In the genomic region with DNA sequence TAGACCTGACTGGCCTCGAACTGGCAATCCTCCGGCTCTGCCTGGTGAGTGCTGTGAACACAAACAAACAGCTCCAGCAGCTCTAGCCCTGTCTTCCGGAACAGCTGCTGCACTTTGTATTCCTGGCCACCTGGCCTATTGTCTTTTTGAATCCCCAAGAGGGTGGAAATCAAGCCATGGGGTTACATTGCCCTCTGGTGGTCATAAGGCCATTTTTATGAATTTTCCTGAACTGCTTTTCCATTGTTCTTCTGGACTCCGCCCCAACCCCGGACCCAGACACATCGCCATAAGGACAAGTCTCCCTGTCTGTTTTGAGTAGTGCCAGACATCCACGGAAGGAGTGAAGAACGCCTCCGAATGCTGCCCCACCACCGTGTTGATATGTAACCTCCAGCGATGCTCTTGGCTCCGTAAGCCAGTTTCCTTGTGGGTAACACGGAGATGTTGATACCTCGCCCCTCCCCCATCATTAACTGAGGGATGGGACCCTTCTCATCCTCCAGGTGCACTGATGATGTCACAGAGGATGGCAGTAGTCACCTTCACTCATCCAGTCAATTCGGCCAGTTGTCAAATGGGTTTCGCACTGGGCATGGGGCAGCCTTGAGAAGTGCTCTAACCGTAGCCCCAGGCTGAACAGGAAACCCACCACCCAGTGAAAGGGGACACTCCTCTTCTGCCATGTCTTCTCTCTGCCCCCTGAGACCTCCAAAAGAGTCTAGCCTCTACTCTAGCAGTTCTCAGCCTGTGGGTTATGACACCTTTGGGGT, we compare ENCODE assay signal across 8 mouse cellular contexts. TPM values are rescaled to one million over a fixed set of nuclear protein-coding genes. Genes with fewer than 3 reads are reported as not detected.
DNase-seq lines count a peak whose midpoint lies in the region; ATAC-seq and TF ChIP-seq lines count a peak whose summit lies in the region.

No protein-coding gene starts in this region.

- TF ChIP-seq POLR2A in spleen, adult 2 months (IDR thresholded peaks at IDR 0.05; ENCODE audit: low read depth, low read length), result no peak

- peak overlapping the region; percentile 72 for H3K9ac ChIP-seq in embryonic facial prominence, embryonic 13.5 days
- peak overlapping the region; percentile 40; the same call in 1 of the 2 replicates for H3K9ac ChIP-seq in limb, embryonic 13.5 days
- H3K9ac ChIP-seq in midbrain, embryonic 16.5 days (ENCODE audit: low read depth, low read length), result peak overlapping the region; percentile 61; the same call in 1 of the 2 replicates

- WGBS in embryonic facial prominence, embryonic 13.5 days, result 10% methylated on average over 17 of the region's 17 CpGs
- 14% methylated on average over 17 of the region's 17 CpGs for WGBS in limb, embryonic 13.5 days
- 16% methylated on average over 17 of the region's 17 CpGs for WGBS in midbrain, embryonic 16.5 days
- 18% methylated on average over 17 of the region's 17 CpGs for WGBS in spleen, adult 2 months

- no peaks in the 10 kb centered on the region for H3K36me3 ChIP-seq in embryonic facial prominence, embryonic 13.5 days
- no peaks in the 10 kb centered on the region for H3K36me3 ChIP-seq in limb, embryonic 13.5 days
- no peaks in the 10 kb centered on the region for H3K36me3 ChIP-seq in midbrain, embryonic 16.5 days (ENCODE audit: control insufficient read depth, insufficient read depth, low read length)
- no peaks in the 10 kb centered on the region for H3K36me3 ChIP-seq in spleen, adult 2 months (ENCODE audit: control insufficient read depth, insufficient read depth, low read length)

- H3K4me2 ChIP-seq in embryonic facial prominence, embryonic 13.5 days, result peak overlapping the region; percentile 62
- H3K4me2 ChIP-seq in limb, embryonic 13.5 days (replicated peaks), result peak overlapping the region; percentile 56
- H3K4me2 ChIP-seq in midbrain, embryonic 16.5 days (ENCODE audit: low read length), result peak overlapping the region; percentile 50

- H3K4me3 ChIP-seq in embryonic facial prominence, embryonic 13.5 days, result peak overlapping the region; percentile 43
- H3K4me3 ChIP-seq in limb, embryonic 13.5 days, result peak overlapping the region; percentile 37
- peak overlapping the region; percentile 21; the same call in 1 of the 2 replicates for H3K4me3 ChIP-seq in midbrain, embryonic 16.5 days (ENCODE audit: low read depth, low read length)
- no peak overlapping the region for H3K4me3 ChIP-seq in spleen, adult 2 months (ENCODE audit: extremely low read depth, insufficient read depth, insufficient read length)

- peaks cover 13% of the 10 kb centered on the region; the same call in 1 of the 2 replicates for H3K4me1 ChIP-seq in embryonic facial prominence, embryonic 13.5 days
- H3K4me1 ChIP-seq in limb, embryonic 13.5 days, result 0 out of 2 replicates have a peak, but pooled peaks cover 4% of the 10 kb centered on the region
- peaks cover 11% of the 10 kb centered on the region; the same call in 1 of the 2 replicates for H3K4me1 ChIP-seq in midbrain, embryonic 16.5 days (ENCODE audit: control insufficient read depth, insufficient read depth, low read length)
- peaks cover 5% of the 10 kb centered on the region; the same call in 1 of the 2 replicates for H3K4me1 ChIP-seq in spleen, adult 2 months (ENCODE audit: control insufficient read depth, insufficient read depth, insufficient read length)

- H3K9me3 ChIP-seq in embryonic facial prominence, embryonic 13.5 days, result no peaks in the 10 kb centered on the region
- H3K9me3 ChIP-seq in limb, embryonic 13.5 days, result no peaks in the 10 kb centered on the region
- no peaks in the 10 kb centered on the region for H3K9me3 ChIP-seq in midbrain, embryonic 16.5 days (replicated peaks; ENCODE audit: control insufficient read depth, low read length, poor library complexity, severe bottlenecking)

- TF ChIP-seq CTCF in spleen, adult 2 months (IDR thresholded peaks at IDR 0.05; ENCODE audit: extremely low read depth, insufficient read depth, insufficient read length, insufficient replicate concordance), result peak; percentile 65; the same call in 1 of the 2 replicates

- peak; percentile 92 for DNase-seq in 416B (ENCODE audit: low read depth)
- DNase-seq in adrenal gland, postnatal 25 days, result peak; percentile 58
- peak; percentile 89 for DNase-seq in heart, adult 8-10 months (ENCODE audit: low spot score)
- peak; percentile 79 to 87 for DNase-seq in kidney, adult 8-10 months
- DNase-seq in spleen, adult 2 months (ENCODE audit: low read depth in 1 of 2, low spot score in 2 of 2), result peak; percentile 67 to 78

- H3K27me3 ChIP-seq in embryonic facial prominence, embryonic 13.5 days, result no peaks in the 10 kb centered on the region
- H3K27me3 ChIP-seq in limb, embryonic 13.5 days, result no peaks in the 10 kb centered on the region
- no peaks in the 10 kb centered on the region for H3K27me3 ChIP-seq in midbrain, embryonic 16.5 days (ENCODE audit: control insufficient read depth, insufficient read depth, low read depth, low read length)
- H3K27me3 ChIP-seq in spleen, adult 2 months (ENCODE audit: control insufficient read depth, insufficient read depth, low read length), result no peaks in the 10 kb centered on the region

- H3K27ac ChIP-seq in embryonic facial prominence, embryonic 13.5 days, result peak overlapping the region; percentile 66
- 0 out of 2 replicates have a peak overlapping the region, but pooled peaks have one; percentile 2 for H3K27ac ChIP-seq in limb, embryonic 13.5 days
- H3K27ac ChIP-seq in midbrain, embryonic 16.5 days (ENCODE audit: low read length), result peak overlapping the region; percentile 75
- peak overlapping the region; percentile 29 for H3K27ac ChIP-seq in spleen, adult 2 months (ENCODE audit: insufficient read depth, low read length)

- ATAC-seq in embryonic facial prominence, embryonic 13.5 days (ENCODE audit: insufficient number of reproducible peaks, insufficient read depth, low FRiP score, low TSS enrichment, low read depth), result peak; percentile 63; the same call in 1 of the 2 replicates
- ATAC-seq in limb, embryonic 13.5 days (ENCODE audit: low FRiP score, low read depth), result peak; percentile 84
- ATAC-seq in midbrain, embryonic 16.5 days, result peak; percentile 82

RNA-seq across cellular contexts. Expression of a gene that starts 13.6 kb away (rescaled TPM):
- 0.43 and 1.1 TPM in 2 replicates for total RNA-seq in adrenal gland, postnatal 25 days (2021)
- polyA plus RNA-seq in embryonic facial prominence, embryonic 13.5 days (2015; fragmentation: Nextera tagmentation; extraction: Ambion mirVana), result 1.8 and 2.0 TPM in 2 replicates
- 1 to 10 TPM; 1.2 to 2.9 (median 1.3) TPM for total RNA-seq in heart, adult 8-10 months (2022)
- 2.6 and 2.7 TPM in 2 replicates for polyA plus RNA-seq in limb, embryonic 13.5 days (2015; fragmentation: Nextera tagmentation; extraction: Ambion mirVana)
- 1.7 and 2.5 TPM in 2 replicates for polyA plus RNA-seq in midbrain, embryonic 16.5 days (2015; fragmentation: Nextera tagmentation; extraction: Ambion mirVana)
- 135 and 221 TPM in 2 replicates for polyA plus RNA-seq in spleen, adult 2 months (2012; rRNA removed)

RNA-seq across cellular contexts. Expression of a gene that starts 17.3 kb away (rescaled TPM):
- total RNA-seq in adrenal gland, postnatal 25 days (2021), result 0.21 TPM in 1 of 2 replicates, not detected in the other
- polyA plus RNA-seq in embryonic facial prominence, embryonic 13.5 days (2015; fragmentation: Nextera tagmentation; extraction: Ambion mirVana), result 1.1 and 1.2 TPM in 2 replicates
- total RNA-seq in heart, adult 8-10 months (2022), result not detected
- polyA plus RNA-seq in limb, embryonic 13.5 days (2015; fragmentation: Nextera tagmentation; extraction: Ambion mirVana), result 3.1 and 3.4 TPM in 2 replicates
- polyA plus RNA-seq in midbrain, embryonic 16.5 days (2015; fragmentation: Nextera tagmentation; extraction: Ambion mirVana), result 0.68 and 0.77 TPM in 2 replicates
- polyA plus RNA-seq in spleen, adult 2 months (2012; rRNA removed), result 5.5 and 5.8 TPM in 2 replicates

RNA-seq across cellular contexts. Expression of a gene that starts 17.6 kb away (rescaled TPM):
- total RNA-seq in adrenal gland, postnatal 25 days (2021), result not detected in 2 replicates
- polyA plus RNA-seq in embryonic facial prominence, embryonic 13.5 days (2015; fragmentation: Nextera tagmentation; extraction: Ambion mirVana), result 15.5 TPM in 1 of 2 replicates, not detected in the other
- total RNA-seq in heart, adult 8-10 months (2022), result not detected
- not detected in 2 replicates for polyA plus RNA-seq in limb, embryonic 13.5 days (2015; fragmentation: Nextera tagmentation; extraction: Ambion mirVana)
- polyA plus RNA-seq in midbrain, embryonic 16.5 days (2015; fragmentation: Nextera tagmentation; extraction: Ambion mirVana), result not detected in 2 replicates
- polyA plus RNA-seq in spleen, adult 2 months (2012; rRNA removed), result 1,018 and 1,065 TPM in 2 replicates

RNA-seq across cellular contexts. Expression of a gene that starts 32.9 kb away (rescaled TPM):
- total RNA-seq in adrenal gland, postnatal 25 days (2021), result 0.55 and 1.0 TPM in 2 replicates
- polyA plus RNA-seq in embryonic facial prominence, embryonic 13.5 days (2015; fragmentation: Nextera tagmentation; extraction: Ambion mirVana), result 0.15 and 0.25 TPM in 2 replicates
- total RNA-seq in heart, adult 8-10 months (2022), result under 1 TPM; 0.38 to 0.57 (median 0.46) TPM
- 0.25 and 0.34 TPM in 2 replicates for polyA plus RNA-seq in limb, embryonic 13.5 days (2015; fragmentation: Nextera tagmentation; extraction: Ambion mirVana)
- polyA plus RNA-seq in midbrain, embryonic 16.5 days (2015; fragmentation: Nextera tagmentation; extraction: Ambion mirVana), result 0.05 TPM in 1 of 2 replicates, not detected in the other
- 54.6 and 56.6 TPM in 2 replicates for polyA plus RNA-seq in spleen, adult 2 months (2012; rRNA removed)

Comparison
In these comparisons a context has a peak if more than half of its experiments do, and no peak if none do; other contexts are left out.
1. H3K27ac ChIP-seq: peak in every context shown above with its lines; median percentile 75 in midbrain, embryonic 16.5 days; 66 in embryonic facial prominence, embryonic 13.5 days; 29 in spleen, adult 2 months; 2 in limb, embryonic 13.5 days.
2. RNA of a gene that starts 13.6 kb away (polyA plus RNA-seq): 135 to 221 TPM in spleen, adult 2 months; 2.6 to 2.7 TPM in limb, embryonic 13.5 days, 1.7 to 2.5 TPM in midbrain, embryonic 16.5 days and 1.8 to 2.0 TPM in embryonic facial prominence, embryonic 13.5 days; every median in the first group is over 10 times any median in the second.
3. RNA of a gene that starts 17.6 kb away (polyA plus RNA-seq): 1,018 to 1,065 TPM in spleen, adult 2 months; 15.5 TPM in embryonic facial prominence, embryonic 13.5 days, not detected in limb, embryonic 13.5 days and not detected in midbrain, embryonic 16.5 days; every median in the first group is over 10 times any median in the second.
4. Peak in every context shown above with its lines, with median percentiles within 50 percentile points of each other: DNase-seq, ATAC-seq, H3K4me2 ChIP-seq and H3K9ac ChIP-seq.